Mouse (Mus musculus) brown adipose tissue, adult 24 weeks (tissue): ENCODE data around the gene Fam214b. TPM values are rescaled to one million over a fixed set of nuclear protein-coding genes. Genes with fewer than 3 reads are reported as not detected.

Experiments used
- H3K27ac ChIP-seq: fragments of 200-500 bp; replicated peaks from 2 replicates; pipeline ENCODE4 v1.5.1; 2012; ENCODE audit warnings: low read depth, mild to moderate bottlenecking, low read length
- H3K4me1 ChIP-seq: fragments of 200-500 bp; 2 replicates; pipeline ENCODE4 v1.6.1; 2012; ENCODE audit warnings: low read length, mixed read lengths; ENCODE audit not compliant: control insufficient read depth, insufficient read depth, insufficient read length
- H3K4me3 ChIP-seq: fragments of 200-500 bp; 2 replicates; pipeline ENCODE4 v1.5.1; 2012; ENCODE audit warnings: low read depth, mild to moderate bottlenecking, low read length, moderate library complexity; ENCODE audit not compliant: insufficient read depth
- polyA plus RNA-seq: library from polyadenylated mRNA; stranded (reverse); fragments of >200 nt; gene quantifications from 2 replicates; pipeline ENCODE4 v1.2.4, GENCODE M21; 2012; ENCODE audit not compliant: missing spikeins, insufficient read depth, insufficient read length

Gene Fam214b
- 10.0 and 21.9 TPM in 2 replicates for polyA plus RNA-seq

DNA sequence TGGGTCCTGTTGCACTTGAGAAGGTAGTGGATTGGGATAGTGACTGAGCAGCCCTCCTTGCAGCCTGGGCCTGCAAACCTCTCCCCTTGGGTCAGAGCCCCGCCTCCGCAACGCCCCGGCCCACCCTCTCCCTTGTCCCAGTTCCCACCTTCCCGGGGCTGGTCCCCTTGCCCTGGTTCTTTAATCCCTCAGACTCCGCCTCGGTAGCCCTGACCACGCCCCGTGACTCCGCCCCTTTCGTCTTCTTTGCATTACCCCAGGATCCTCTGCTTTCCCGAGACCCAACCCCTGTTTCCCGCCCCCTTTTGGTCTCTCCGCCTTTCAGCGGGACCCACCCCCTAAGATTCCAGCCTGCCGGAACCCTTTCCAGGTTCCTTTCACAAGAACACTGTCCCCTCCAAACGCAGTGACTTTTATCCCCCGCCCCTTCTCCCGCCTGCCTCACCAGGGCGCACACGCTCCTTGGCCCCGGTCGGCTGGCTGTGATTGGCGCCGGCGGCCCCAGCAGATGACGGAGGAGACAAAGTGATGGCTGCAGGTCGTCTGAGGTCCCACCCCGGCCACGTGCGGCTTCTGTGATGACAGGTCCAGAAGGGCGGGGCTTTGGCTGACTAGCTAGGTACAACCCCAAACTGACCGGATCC is at the start of gene Fam214b:
Gene Fam214b, minus strand, starts transcription at position 562 of the 644 bp plus-strand sequence.
- Histone ChIP-seq H3K4me1 (peaks cover 10% of the 10 kb centered on the region), H3K27ac (peak within 1 kb of the TSS; percentile 97), H3K4me3 (peak within 1 kb of the TSS; percentile 60)

DNA sequence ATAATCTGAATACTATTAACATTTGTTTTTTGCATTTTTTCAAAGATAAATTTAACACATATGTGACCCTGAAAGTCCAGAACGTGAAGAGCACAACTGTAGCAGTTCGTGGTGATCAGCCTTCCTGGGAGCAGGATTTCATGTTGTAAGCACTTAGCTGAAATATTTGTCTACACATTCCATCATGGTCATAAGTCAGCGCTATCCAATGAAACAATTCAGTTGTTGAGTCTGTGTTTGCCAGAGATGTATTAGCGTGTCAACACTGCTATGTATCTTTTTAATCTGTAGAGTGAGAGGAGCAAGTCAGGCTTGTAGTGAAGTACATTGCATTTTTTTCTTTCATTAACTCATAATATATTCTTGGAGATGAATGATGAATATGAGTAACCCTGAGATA is 45.2 kb upstream of the Fam214b start:
- Histone ChIP-seq H3K27ac (no peak overlapping the region), H3K4me1 (no peaks in the 10 kb centered on the region), H3K4me3 (no peak overlapping the region)

GRCm38 (mm10) chr4:43089950-43090349 is 43.9 kb upstream of the Fam214b start:
- H3K4me1 ChIP-seq: no peaks in the 10 kb centered on the region
- H3K4me3 ChIP-seq: no peak overlapping the region
- H3K27ac ChIP-seq: no peak overlapping the region

- Histone ChIP-seq H3K4me1 (no peaks in the 10 kb centered on the region), H3K4me3 (no peak overlapping the region), H3K27ac (no peak overlapping the region)
Observed at GRCm38 (mm10) chr4:43082458-43082857, 36.4 kb upstream of the Fam214b start.

- Histone ChIP-seq H3K4me3 (no peak overlapping the region), H3K27ac (no peak overlapping the region), H3K4me1 (no peaks in the 10 kb centered on the region)
Observed at GRCm38 (mm10) chr4:43078071-43078718, 32.2 kb upstream of the Fam214b start.

GRCm38 (mm10) chr4:43074923-43075322 is 28.9 kb upstream of the Fam214b start:
- Histone ChIP-seq H3K4me1 (no peaks in the 10 kb centered on the region), H3K4me3 (no peak overlapping the region), H3K27ac (no peak overlapping the region)

GRCm38 (mm10) chr4:43065471-43065870 is 19.5 kb upstream of the Fam214b start:
- H3K4me1 ChIP-seq: no peaks in the 10 kb centered on the region

GRCm38 (mm10) chr4:43060286-43060685 is 14.3 kb upstream of the Fam214b start:
- H3K4me1 ChIP-seq: no peaks in the 10 kb centered on the region
- no peak overlapping the region for H3K4me3 ChIP-seq
- no peak overlapping the region for H3K27ac ChIP-seq

More at GRCm38 (mm10) chr4:43065471-43065870, 19.5 kb upstream of the Fam214b start:
- Histone ChIP-seq H3K27ac (no peak overlapping the region), H3K4me3 (no peak overlapping the region)

DNA sequence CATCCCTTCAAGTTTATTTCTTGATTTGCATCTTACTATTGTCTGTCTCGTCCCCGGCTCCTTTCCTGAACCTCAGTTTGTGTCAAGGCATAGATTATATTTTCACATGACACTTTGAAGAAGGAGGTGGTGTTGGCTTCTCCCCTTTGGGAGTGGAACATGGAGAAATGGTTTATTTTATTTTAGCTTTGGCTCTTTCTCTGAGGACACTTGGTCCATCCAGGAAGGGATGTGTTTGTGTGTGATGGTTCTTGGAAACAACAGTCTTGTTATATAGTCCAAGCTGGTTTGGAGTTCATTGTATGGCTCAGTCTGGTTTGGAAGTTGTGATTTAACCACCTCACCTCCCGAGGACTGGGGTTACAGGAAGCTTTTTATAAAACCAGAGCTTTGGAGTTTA is 13.7 kb upstream of the Fam214b start:
- Histone ChIP-seq H3K4me1 (no peaks in the 10 kb centered on the region), H3K4me3 (peak overlapping the region; percentile 79), H3K27ac (no peak overlapping the region)

DNA sequence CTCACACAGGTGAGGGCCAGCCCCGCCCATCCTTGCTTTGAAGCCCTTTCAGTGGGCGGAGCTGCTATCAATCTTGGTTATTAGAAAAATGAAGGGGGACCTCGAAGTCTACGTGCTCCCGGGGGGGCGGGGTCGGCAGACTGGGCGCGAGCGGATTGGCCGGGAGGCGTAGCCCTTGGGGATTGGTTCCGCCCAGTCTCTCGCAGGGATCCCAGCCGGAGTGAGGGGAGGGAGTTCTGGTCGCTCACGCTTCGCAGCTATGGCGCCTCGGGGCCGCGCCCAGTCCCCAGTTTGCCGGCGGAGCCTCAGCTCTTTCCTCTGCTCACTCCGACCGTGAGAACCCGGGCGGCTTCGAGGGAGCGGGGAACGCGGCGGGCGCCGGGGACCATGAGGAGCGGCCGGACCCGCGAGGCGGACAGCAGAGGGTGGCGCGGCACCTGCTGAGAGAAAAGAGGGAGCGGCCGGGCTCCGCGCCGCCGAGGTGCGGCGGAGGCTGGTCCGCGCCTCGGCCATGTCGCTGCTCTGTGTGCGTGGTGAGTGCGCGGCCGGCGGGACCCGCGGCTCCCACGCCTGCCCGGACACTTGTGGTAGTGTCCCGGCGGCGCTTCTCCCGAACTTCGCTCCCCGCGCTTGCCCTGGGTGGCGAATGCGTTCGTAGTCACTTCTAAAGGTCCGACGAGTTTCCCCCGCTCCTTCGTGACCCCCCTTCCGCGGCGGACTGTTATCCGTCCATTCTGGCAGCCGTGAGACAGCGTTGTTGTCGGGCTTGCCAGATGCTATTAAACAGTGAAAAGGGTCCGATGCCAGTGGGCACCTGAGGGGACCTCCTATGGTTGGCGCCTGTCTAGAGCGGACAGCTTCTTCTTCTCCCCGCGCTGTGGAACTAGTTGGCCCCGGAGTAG is 13.0 kb upstream of the Fam214b start, which contains the start of gene Unc13b:
Gene Unc13b, plus strand, starts transcription at position 201 of the 902 bp plus-strand sequence.
- Histone ChIP-seq H3K4me3 (peak within 1 kb of the TSS; percentile 79), H3K27ac (peak within 1 kb of the TSS; percentile 40; the same call in 1 of the 2 replicates), H3K4me1 (no peaks in the 10 kb centered on the region)

DNA sequence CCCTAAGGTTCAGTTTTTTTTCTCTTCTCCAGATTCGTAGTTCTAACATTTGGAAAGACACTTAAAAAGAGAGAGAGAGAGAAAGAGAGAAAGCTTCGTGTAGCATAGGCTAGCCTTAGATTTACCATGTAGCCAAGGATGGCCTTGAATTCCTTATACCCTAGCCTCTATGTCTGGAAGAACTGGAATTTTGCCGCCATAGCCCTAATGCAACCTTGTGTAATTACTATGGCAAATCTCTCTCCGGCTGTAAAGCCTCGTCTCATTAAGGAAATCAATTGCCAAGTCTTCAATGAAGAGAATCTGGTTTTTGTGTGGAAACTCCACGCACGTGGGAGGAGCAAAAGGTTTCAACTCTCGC is 12.4 kb upstream of the Fam214b start:
- no peak overlapping the region for H3K27ac ChIP-seq

GRCm38 (mm10) chr4:43057654-43058053 is 11.6 kb upstream of the Fam214b start:
- no peak overlapping the region for H3K4me3 ChIP-seq
- no peaks in the 10 kb centered on the region for H3K4me1 ChIP-seq

More for the DNA sequence above, 12.4 kb upstream of the Fam214b start:
- Histone ChIP-seq H3K4me1 (no peaks in the 10 kb centered on the region), H3K4me3 (peak overlapping the region; percentile 79)

DNA sequence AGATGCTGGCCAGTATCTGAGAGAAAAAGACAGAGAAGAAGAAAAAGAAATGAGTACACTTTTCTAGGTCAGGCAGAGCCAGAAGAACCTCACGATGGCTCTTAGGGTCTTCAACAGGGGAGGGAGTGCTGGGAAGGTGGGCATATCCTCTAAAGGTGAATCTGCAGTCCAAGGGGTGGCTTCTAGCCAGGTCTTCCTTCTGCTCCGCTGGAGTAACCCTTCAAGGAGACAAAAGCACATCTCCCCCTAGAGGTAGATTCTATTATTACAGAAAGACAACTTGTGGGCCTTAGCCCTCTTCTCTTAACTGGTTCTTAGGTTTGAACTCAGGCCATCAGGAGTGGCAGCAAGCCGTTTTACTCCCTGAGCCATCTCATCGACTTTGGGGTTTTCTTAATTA is 6.6 kb upstream of the Fam214b start:
- Histone ChIP-seq H3K4me1 (no peaks in the 10 kb centered on the region), H3K4me3 (no peak overlapping the region), H3K27ac (no peak overlapping the region)

More at GRCm38 (mm10) chr4:43057654-43058053, 11.6 kb upstream of the Fam214b start:
- H3K27ac ChIP-seq: no peak overlapping the region

DNA sequence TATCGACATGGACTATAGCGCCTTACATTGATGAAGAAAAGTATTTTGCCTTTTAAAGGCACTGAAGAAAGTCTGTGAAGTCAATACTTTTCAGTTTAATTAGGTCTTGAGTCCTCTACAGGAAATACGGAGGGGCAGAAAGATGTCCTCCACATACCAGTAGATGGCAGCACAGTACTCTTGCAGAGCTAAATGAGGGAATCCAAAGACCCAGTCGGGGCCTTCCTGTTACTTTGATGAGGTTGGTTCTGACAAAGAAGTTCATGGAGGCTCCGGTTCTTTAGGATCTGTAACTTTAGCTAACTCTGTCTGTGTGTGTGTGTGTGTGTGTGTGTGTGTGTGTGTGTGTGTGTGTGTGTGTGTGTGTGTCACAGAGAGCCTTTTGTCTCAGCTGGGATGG is 1.2 kb upstream of the Fam214b start:
- Histone ChIP-seq H3K27ac (no peak overlapping the region), H3K4me3 (no peak overlapping the region), H3K4me1 (peaks cover 10% of the 10 kb centered on the region)

DNA sequence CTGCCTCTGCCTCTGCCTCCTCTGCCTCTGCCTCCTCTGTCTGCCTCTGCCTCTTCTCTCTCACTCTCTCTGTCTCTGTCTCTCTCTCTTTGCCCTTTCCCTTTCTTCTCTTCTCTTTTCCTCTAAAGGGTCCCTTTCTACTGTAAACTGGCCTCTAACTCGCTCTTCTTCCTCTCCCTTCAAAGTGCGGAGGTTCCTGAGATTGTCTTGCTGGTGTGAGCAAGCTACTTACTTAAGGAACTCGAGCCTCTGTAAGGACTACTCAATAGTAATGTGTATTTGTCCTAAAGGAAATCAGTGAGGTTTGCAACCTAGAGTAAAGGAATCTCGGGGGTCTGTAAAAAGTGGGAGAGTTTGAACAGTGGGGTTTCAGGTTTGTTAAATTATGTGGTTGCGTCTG is 587 bp upstream of the Fam214b start:
- Histone ChIP-seq H3K4me1 (peaks cover 10% of the 10 kb centered on the region), H3K27ac (peak overlapping the region; percentile 88), H3K4me3 (peak overlapping the region; percentile 44)
